Mouse (Mus musculus): Measurements from ENCODE around the gene Il11ra1. TPM values are rescaled to one million over a fixed set of nuclear protein-coding genes. Genes with fewer than 3 reads are reported as not detected.

Gene Il11ra1
- total RNA-seq, 2 experiments from 2014 or later, result 50.0 to 53.5 TPM

DNA sequence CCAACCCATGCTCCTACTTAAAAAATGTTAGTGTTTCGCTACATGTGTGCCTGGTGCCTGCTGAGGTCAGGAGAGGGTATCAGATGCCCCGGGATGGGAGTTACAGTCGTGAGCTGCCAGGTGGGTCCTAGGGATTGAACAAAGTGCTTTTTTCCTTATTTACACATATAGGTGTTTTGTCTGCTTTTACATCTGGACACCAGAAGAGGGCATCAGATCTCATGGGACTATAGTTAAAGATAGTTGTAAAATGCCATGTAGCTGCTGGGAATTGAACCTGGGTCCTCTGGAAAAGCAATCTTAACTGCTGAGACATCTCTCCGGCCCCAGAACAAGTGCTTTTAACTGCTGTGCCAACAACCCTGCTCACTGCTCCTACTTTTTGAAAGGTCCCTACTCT, 10.4 kb downstream of the Il11ra1 start:
- no peak for DNase-seq

GRCm38 (mm10) chr4:41711705-41712375, 12.1 kb downstream of the Il11ra1 start:
- no peak for DNase-seq

GRCm38 (mm10) chr4:41712421-41713196, 12.8 kb downstream of the Il11ra1 start:
- peak; percentile 40 for DNase-seq

DNA sequence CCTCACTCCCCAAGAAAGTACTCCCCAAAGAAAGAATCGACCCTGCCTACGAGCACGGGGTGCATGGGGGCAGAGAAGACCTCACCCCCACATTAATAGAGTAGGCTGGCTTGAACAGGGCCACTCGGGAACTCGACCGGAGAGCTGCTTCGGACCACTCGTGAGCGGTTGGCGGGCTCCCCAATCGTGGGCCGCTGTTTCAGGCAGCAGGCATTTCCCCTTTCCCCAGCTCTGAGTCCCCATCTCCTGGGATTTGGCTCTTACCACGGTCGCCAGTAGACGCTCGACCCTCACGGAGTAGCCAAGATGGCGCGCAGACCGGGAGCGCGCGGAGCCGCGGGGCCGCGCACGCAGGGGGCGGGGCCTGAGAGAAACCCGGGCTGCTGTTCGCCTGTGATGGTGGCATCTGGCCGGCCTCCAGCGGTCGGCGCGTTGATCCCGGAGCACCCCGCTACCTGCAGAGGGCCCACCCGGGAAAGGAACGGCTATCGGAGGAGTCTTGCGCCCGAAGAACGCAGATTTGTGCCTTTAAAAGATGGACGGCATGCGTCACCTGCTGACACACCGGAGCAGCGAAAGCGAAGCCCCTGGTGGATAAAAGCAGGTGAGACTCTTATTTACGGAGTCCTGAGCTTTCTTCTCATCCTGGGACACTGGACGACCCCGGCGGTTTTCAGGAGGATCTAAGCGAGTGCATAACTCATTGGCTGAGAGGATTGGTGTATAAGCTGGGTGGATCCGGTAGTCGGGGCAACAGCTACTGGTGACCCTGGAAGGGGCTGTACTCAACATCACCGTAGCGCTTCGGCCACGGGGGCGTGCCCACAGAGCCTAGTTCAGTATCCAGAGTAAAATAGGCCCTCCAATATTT, 13.6 kb downstream of the Il11ra1 start, which contains the start of gene Rpp25l:
Rpp25l (minus strand) TSS at position 338 of the 871 bp plus-strand sequence.
- DNase-seq, result peak; percentile 87

GRCm38 (mm10) chr4:41714276-41714675, 14.5 kb downstream of the Il11ra1 start:
- DNase-seq, result peak; percentile 76

DNA sequence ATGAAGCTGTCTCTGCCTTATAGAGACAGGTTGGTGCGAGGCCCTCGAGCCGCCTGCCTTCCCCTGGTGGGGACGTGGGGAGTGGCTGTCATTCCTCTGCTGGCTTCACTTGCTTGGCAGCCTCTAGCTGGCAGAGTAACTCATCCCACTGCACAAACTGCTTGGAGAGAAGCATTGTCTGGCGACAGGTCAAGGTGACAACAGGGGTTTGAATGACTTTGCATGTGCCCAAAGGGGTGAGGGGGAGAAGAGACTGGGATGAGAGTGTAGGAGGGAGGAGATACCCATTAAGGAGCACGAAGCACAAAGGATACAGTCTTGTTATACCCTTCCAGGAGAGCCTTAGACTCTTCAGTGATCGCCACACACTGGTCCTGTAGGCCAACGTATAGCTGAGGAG, 15.3 kb downstream of the Il11ra1 start:
- DNase-seq, result no peak

GRCm38 (mm10) chr4:41715596-41715995, 15.8 kb downstream of the Il11ra1 start:
- peak; percentile 46 for DNase-seq

DNA sequence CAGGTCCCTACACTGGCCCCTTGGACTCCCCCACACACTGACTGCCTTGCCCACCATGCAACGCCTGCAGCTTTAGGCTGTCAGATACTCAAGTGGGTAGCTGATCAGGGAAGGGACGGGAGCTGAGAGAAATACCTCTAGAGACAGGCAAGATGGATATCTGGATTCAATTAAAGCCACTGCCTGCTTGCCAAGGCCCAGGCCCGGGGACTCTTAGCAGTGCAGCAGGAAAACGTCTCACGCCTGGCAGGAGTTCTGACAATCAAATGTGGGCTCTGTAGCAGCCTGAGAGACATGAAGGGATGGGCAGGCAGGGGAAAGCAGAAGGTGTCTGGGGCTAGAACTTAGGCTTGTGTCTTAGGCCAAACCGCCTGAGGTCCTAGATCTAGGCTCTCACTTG, 17.0 kb downstream of the Il11ra1 start:
- DNase-seq, result no peak

DNA sequence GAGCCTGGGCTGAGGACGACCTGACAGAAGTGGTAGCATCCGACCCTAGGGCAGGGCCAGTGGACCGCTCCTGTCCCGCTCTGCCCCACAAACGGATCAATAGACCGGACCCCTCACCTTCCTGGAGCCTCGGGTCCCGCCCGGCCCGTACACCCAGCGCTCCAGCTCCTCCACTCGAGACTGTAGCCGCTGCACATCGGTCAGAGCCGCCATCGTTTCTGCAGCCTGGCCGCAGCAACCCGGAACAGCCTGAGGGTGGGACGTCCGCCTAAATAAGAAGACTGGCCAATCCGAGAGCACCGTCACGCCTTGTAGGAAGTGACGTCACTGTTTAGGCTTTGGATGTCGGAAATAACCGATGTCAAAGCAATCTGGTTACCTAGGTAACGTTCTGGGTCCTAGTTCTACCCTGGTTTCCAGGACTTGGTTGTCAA, 23.1 kb downstream of the Il11ra1 start, which contains the start of gene Dctn3:
Dctn3 (minus strand) TSS at position 253 of the 434 bp plus-strand sequence.
- peak; percentile 86 for DNase-seq

- DNase-seq, result no peak
Measured at GRCm38 (mm10) chr4:41726826-41727621, 27.2 kb downstream of the Il11ra1 start.

GRCm38 (mm10) chr4:41731052-41731765, 31.4 kb downstream of the Il11ra1 start, which contains the start of gene Arid3c:
Arid3c (minus strand) TSS chr4:41731142.
- no peak for DNase-seq

- DNase-seq, result peak; percentile 83
Measured at GRCm38 (mm10) chr4:41737602-41738255, 37.9 kb downstream of the Il11ra1 start.

DNA sequence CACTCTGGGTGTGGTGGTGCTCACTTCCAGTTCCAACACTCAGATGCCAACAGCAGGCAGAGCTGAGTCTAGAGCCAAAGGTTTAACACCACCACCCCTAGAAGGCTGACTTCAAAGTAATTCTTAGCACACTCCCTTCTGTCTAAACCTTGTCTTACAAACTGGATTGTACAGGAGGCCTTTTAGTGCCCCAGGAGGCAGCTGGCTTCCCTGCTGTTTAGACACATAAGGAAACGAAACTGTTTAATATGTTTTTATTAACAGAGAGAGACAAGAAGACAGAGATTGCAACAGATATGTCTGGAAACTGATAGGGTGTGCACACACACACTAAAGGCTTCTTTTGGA, 38.4 kb downstream of the Il11ra1 start:
- no peak for DNase-seq

DNA sequence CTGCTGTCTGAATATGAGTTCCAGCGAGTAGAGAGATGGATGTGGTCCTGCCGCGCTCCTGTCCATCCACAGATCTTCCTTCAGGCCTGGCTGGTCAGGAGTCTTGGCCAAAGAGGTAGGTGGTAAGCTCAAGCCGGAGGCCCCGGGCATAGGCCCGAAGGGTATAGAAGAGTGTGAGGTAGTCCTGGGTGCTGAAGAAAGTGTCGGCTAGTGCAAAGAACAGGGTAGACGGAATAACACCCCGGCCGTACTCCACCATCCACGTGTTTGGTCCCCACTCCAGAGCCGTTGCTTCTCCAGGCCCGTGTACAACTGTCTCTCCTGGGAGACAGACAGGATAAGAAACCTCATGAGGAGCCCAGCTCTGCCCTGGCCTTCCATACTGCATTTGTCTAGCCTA, 39.5 kb downstream of the Il11ra1 start:
- DNase-seq, result no peak

- peak; percentile 63 for DNase-seq
Measured at GRCm38 (mm10) chr4:41740380-41741157, 40.8 kb downstream of the Il11ra1 start.

DNA sequence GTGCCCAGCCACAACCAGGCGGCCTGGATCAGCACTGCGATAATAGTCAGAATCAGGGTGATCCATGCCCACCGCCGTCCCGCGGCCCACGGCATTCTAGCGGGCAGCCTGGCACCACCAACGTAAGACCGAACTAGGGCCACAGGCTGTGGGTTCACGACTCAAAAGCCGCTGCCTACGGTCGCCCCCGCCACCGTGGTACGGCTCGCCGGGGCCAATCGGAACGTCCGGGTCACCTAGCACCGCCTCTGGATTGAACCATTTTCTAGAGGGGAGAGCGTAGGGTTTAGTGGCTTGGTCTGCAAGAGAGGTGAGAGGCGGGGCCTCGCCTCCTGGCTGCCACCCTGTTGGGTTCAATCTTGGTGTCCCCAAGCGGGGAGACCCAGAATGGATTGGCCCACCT, 41.4 kb downstream of the Il11ra1 start:
- peak; percentile 90 for DNase-seq

DNA sequence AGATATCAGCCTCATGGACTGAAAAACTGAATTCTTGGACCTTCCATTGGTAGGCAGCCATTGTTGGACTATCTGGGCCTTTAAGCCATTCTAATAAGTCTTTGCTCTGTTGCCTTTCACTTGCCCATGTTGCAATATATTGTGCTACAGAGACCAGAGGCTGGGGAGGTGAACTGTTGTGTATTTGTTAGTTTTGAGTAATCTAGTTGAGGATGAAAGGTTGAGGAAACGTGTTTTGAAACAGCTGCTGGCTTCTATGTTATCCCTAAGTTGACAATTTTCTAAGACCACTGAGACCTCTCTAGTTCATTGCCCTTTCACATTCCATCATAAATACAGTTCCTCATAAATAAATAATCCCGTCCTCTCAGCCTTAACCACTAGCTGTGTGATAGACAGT, 44.3 kb downstream of the Il11ra1 start:
- DNase-seq, result no peak

- no peak for DNase-seq
Measured at GRCm38 (mm10) chr4:41745021-41745420, 45.2 kb downstream of the Il11ra1 start.

DNA sequence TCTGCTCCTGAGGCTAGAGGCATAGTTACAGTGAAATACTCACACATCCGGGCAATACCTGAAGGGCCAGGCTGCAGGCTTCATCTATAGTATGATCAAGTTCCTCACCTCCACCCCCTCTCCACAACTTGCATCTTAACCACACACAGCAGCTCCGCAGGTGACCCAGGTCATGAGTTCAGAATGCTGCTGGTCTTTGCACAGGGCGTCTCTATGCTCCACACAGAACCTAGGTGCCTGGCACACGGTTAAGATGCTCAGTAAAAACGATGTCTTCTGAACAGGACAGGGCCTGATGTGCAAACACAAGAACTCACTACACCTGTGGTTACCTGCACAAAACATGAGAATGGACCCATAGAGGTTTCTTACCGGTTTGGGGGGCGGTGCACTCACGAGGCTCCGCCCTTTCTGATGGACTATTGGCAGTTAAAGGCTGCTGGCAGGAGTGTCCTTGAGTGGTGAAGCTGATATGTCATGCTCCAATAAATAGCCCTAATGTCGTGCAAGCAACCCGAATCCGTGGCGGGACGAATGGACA, 55.1 kb downstream of the Il11ra1 start, which contains the start of gene Galt:
Galt (plus strand) TSS at position 432 of the 541 bp plus-strand sequence.
- DNase-seq, result no peak

All from heart, postnatal 4 days (tissue).